Mouse (Mus musculus) cortical plate, adult 2 months (tissue): ENCODE results near the gene Ube2m.

Experiments used
- CTCF ChIP-seq: fragments of 200-500 bp; IDR thresholded peaks from 2 replicates; pipeline ENCODE4 v1.5.1; 2011; ENCODE audit warnings: mild to moderate bottlenecking, control low read depth, low read length; ENCODE audit not compliant: insufficient read depth; ENCODE audit errors: extremely low read depth
- POLR2A ChIP-seq: fragments of 200-500 bp; IDR thresholded peaks from 2 replicates; pipeline ENCODE4 v1.6.1; 2011; ENCODE audit warnings: mild to moderate bottlenecking, low read length, control low read depth; ENCODE audit not compliant: insufficient read depth; ENCODE audit errors: extremely low read depth

DNA sequence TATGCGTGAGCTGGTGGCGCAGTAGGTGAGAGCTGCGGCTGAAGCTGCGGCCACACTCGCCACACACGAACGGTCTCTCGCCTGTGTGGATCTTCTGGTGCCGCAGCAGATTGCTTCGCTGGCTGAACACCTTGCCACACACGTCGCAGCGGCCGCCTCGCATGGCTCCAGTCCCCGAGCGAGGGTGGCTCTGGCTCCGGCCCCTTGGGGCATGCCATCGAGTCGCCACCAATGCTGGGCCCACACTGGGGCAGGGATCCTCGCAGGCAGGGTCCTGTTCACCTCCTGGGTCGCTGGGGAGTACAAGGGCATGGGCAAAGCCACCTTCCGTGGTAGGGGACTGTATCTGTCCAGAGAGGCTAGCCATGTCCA, 6.2 kb upstream of the Ube2m start:
- no peak for TF ChIP-seq CTCF
- no peak for TF ChIP-seq POLR2A
